Mouse (Mus musculus) liver, embryonic 16.5 days (tissue): ENCODE measurements around the gene Tpo. TPM values are rescaled to one million over a fixed set of nuclear protein-coding genes. Genes with fewer than 3 reads are reported as not detected.

Source experiments
- ATAC-seq: fragments of 200-750 bp; cut with Nextera tagmentation; 2 replicates; pipeline ENCODE4 v1.8.0; 2017; ENCODE audit warnings: low read depth, mild to moderate bottlenecking, moderate number of reproducible peaks, moderate library complexity
- H3K27ac ChIP-seq: fragments of 300-500 bp; sonication (generic); 2 replicates; pipeline ENCODE4 v1.5.1; 2014; ENCODE audit warnings: mild to moderate bottlenecking, low read length
- H3K27me3 ChIP-seq: fragments of 300-500 bp; sonication (generic); 2 replicates; pipeline ENCODE4 v1.6.1; 2014; ENCODE audit warnings: low read depth, low read length, mixed read lengths; ENCODE audit not compliant: control insufficient read depth, insufficient read depth
- H3K36me3 ChIP-seq: fragments of 300-500 bp; sonication (generic); 2 replicates; pipeline ENCODE4 v1.6.1; 2014; ENCODE audit warnings: mild to moderate bottlenecking; ENCODE audit not compliant: control insufficient read depth, insufficient read depth
- H3K4me1 ChIP-seq: fragments of 300-500 bp; sonication (generic); 2 replicates; pipeline ENCODE4 v1.6.1; 2014; ENCODE audit warnings: low read depth, low read length, mixed read lengths; ENCODE audit not compliant: control insufficient read depth
- H3K4me2 ChIP-seq: fragments of 300-500 bp; sonication (generic); 2 replicates; pipeline ENCODE4 v1.6.1; 2014; ENCODE audit warnings: low read depth, low read length, mixed read lengths
- H3K4me3 ChIP-seq: fragments of 300-500 bp; sonication (generic); 2 replicates; pipeline ENCODE4 v1.5.1; 2014; ENCODE audit warnings: low read depth, mild to moderate bottlenecking, low read length
- H3K9ac ChIP-seq: fragments of 300-500 bp; sonication (generic); 2 replicates; pipeline ENCODE4 v1.6.1; 2014; ENCODE audit warnings: low read depth, low read length
- H3K9me3 ChIP-seq: fragments of 300-500 bp; sonication (generic); replicated peaks from 2 replicates; pipeline ENCODE4 v1.6.1; 2016; ENCODE audit warnings: low read length; ENCODE audit not compliant: control insufficient read depth
- WGBS: fragments of 180-500 bp; shearing (Covaris S2); extraction: QIAGEN DNeasy Blood & Tissue Kit; methylation state at CpG from one replicate; pipeline ENCODE4 v1.1.7; 2014; ENCODE audit not compliant: insufficient replicate concordance; 5-methylcytosine and 5-hydroxymethylcytosine counted together
- polyA plus RNA-seq: library from polyadenylated mRNA; unstranded; fragments of >200 nt; fragmentation: Nextera tagmentation; extraction: Ambion mirVana; gene quantifications from 2 replicates; pipeline ENCODE4 v1.2.1, GENCODE M21; 2015

Gene Tpo
- polyA plus RNA-seq, 1 experiment from 2014 or later: not detected

DNA sequence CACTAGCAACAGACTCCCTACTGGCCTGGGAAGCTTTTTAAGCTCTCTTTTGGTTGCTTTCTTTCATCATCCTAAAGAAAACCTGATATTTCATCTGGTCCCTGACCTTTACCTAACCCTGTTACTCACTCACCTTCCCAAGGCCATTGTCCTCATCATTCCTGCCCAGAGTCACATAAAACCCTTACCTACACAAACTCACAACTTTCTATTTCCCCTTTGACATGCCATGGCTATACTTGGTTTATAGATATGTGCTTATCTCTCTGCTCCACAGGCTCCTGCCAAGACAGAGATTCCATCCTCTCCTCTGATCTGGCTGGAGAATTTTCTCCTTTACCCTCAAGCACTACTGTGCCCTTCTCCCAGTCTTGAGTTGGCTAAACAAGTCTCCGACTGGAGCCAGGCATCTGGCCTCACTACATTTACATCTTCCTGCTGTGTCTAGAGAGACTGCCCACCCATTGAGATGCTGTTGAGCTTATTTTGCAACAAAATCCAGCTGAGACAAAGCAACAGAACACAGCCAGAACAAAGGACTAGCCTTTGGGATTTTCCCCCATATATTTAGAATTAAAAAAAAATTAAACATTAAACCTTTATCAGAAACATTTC is 70.8 kb downstream of the Tpo start:
- Histone ChIP-seq H3K4me3 (no peak overlapping the region), H3K9ac (no peak overlapping the region), H3K27ac (no peak overlapping the region), H3K27me3 (no peaks in the 10 kb centered on the region), H3K9me3 (no peaks in the 10 kb centered on the region), H3K4me1 (no peaks in the 10 kb centered on the region), H3K36me3 (no peaks in the 10 kb centered on the region), H3K4me2 (no peak overlapping the region)
- no peak for ATAC-seq
- WGBS: 26% methylated on average over 1 of the region's 1 CpGs

DNA sequence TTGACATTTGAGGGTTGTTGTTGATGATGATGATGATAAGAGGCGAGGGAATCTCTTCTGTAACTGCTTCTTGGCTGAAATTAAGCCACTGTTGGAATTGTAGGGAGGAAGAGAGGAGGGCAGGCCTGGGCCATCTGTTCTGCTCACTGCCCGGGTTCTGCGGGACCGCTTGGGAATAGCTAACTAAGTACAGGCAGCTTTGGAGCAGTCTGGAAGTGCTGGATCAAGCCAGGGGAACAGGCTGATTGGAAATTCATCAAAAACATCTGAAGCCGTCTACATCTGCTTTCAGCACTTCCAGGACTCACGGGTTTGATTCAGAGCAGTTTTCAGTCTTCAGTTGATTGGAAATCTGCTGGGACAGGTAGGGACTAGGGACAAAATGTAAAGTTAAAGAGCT is 74.4 kb downstream of the Tpo start:
- no peak for ATAC-seq
- Histone ChIP-seq H3K27ac (no peak overlapping the region), H3K36me3 (no peaks in the 10 kb centered on the region), H3K4me1 (no peaks in the 10 kb centered on the region), H3K4me3 (no peak overlapping the region), H3K27me3 (no peaks in the 10 kb centered on the region), H3K9ac (no peak overlapping the region), H3K9me3 (no peaks in the 10 kb centered on the region), H3K4me2 (no peak overlapping the region)
- 43% methylated on average over 6 of the region's 6 CpGs for WGBS

DNA sequence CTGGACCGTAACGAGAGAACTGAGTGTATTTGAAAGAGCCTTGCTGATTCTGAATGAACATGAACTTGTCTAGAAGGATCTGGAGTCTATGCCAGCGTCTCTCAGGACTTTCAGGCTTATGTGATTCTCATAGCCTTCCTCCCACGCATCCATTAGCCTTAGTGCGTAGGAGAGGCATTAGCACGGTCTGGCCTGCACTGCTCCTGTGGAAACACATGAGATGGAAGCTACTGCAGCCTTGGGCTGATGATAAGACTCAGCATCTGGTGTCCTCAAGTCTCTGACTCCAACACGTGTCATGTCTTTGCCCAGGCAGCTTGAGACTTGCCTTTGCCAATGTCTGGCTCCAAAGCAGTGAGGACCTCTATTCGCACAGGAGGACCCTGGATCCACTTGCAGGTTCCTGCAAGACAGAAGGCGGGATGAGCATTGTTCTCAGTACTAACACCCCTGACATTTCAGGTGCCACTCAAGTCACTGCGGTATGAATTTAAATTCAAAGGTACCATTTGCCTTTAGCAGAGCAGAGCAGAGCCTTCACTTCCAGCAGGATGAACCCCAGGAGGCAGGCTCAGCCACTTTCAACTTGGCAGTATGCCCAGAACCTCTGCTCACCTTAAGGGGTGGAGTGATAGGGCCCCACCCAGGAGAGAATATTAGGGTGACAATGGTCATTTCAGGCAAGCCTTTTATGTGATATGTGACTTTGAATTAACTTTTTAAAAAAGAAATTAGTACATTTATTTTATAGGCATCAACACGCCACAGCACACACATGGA is 77.5 kb downstream of the Tpo start:
- Histone ChIP-seq H3K9me3 (no peaks in the 10 kb centered on the region), H3K36me3 (no peaks in the 10 kb centered on the region), H3K4me3 (no peak overlapping the region), H3K27ac (no peak overlapping the region), H3K4me1 (no peaks in the 10 kb centered on the region), H3K9ac (no peak overlapping the region), H3K27me3 (no peaks in the 10 kb centered on the region), H3K4me2 (no peak overlapping the region)
- no peak for ATAC-seq
- WGBS: 61% methylated on average over 11 of the region's 11 CpGs

DNA sequence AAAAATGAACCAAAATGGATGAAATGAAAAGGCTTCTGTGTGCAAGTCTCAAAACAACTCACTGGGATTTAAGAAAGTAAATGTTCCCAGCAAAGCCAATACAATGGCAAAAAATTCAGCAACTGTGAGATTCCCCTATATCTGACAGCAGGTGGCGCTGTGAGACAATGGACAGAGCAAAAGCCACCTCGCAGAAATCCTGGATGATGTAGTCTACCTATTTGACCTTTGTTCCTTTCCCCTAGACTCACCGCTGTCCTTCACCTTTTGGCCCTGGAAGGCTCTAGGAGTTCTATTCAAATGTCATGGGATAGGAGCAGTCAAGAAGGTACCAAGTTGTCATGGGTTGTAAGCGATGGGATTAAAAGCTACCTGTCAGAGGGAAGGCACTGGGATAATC is 82.2 kb downstream of the Tpo start:
- H3K4me3 ChIP-seq: no peak overlapping the region
- no peaks in the 10 kb centered on the region for H3K9me3 ChIP-seq
- ATAC-seq: no peak
- no peaks in the 10 kb centered on the region for H3K36me3 ChIP-seq
- 20% methylated on average over 4 of the region's 4 CpGs for WGBS
- H3K27ac ChIP-seq: no peak overlapping the region
- H3K9ac ChIP-seq: no peak overlapping the region
- H3K4me1 ChIP-seq: no peaks in the 10 kb centered on the region
- H3K4me2 ChIP-seq: no peak overlapping the region
- H3K27me3 ChIP-seq: no peaks in the 10 kb centered on the region

DNA sequence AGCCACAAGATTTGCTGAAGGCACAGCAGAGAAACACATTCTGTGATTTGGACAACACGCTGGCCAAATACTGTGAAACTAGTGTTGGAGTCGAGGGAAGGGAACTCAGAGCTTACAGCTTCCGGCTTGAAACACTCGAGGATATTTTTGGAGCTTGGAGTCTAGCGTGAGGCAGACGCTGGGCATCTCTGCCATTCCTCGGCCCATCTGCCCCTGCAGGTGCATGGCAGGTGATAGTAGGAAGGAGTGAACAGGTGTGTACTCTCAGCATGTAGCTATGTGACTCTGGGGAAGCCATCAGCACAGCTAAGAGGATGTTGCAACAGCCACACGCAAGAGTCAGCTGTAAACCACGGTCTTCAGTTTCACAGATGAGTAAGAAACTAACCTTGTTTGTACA is 82.6 kb downstream of the Tpo start:
- H3K4me3 ChIP-seq: no peak overlapping the region
- H3K27ac ChIP-seq: no peak overlapping the region
- no peak overlapping the region for H3K4me2 ChIP-seq
- 55% methylated on average over 9 of the region's 9 CpGs for WGBS
- no peaks in the 10 kb centered on the region for H3K4me1 ChIP-seq
- no peak for ATAC-seq
- no peaks in the 10 kb centered on the region for H3K36me3 ChIP-seq
- H3K9ac ChIP-seq: no peak overlapping the region
- H3K9me3 ChIP-seq: no peaks in the 10 kb centered on the region
- no peaks in the 10 kb centered on the region for H3K27me3 ChIP-seq

DNA sequence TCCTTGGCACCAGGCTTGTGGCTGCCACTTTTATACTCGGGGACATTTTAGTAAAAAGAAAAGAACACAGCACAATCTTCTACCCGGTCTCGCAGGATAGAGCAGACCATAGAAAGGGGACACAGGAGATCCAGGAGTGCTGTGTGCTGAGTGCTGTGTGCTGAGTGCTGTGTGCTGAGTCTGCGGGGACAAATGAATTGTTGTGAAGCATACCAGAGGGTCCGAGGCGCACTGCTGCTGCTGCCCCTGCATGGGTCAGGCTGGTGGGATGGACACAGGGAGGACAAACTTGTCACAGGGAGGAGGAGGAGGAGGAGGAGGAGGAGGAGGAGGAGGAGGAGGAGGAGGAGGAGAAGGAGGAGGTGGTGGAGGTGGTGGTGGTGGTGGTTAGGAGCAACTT is 83.6 kb downstream of the Tpo start:
- Histone ChIP-seq H3K36me3 (no peaks in the 10 kb centered on the region), H3K4me1 (no peaks in the 10 kb centered on the region), H3K9ac (no peak overlapping the region), H3K27me3 (no peaks in the 10 kb centered on the region), H3K27ac (no peak overlapping the region), H3K4me2 (no peak overlapping the region), H3K9me3 (no peaks in the 10 kb centered on the region), H3K4me3 (no peak overlapping the region)
- WGBS: 63% methylated on average over 6 of the region's 6 CpGs
- ATAC-seq: no peak

DNA sequence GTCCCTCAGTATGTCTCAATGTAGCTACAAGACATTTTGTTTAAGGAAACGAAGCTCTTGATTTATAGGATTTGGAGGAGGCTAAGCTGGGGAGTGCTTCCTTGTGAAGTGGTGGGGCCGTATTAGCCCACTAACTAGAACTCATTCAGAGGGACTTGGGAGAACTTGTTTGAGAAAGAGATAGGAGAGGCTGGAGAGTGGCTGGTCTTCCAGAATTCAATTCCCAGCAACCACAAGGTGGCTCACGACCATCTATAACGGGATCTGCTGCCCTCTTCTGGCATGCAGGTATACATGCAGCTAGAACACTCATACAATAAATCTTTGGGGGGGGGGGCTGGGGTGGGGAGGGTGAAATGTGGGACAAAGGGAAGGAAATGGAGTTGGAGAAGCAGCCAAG is 92.3 kb downstream of the Tpo start:
- no peaks in the 10 kb centered on the region for H3K27me3 ChIP-seq
- no peak overlapping the region for H3K9ac ChIP-seq
- no peaks in the 10 kb centered on the region for H3K9me3 ChIP-seq
- no peak overlapping the region for H3K4me3 ChIP-seq
- WGBS: 7% methylated on average over 4 of the region's 4 CpGs
- H3K4me1 ChIP-seq: no peaks in the 10 kb centered on the region
- H3K4me2 ChIP-seq: no peak overlapping the region
- no peak overlapping the region for H3K27ac ChIP-seq
- ATAC-seq: no peak
- no peaks in the 10 kb centered on the region for H3K36me3 ChIP-seq

DNA sequence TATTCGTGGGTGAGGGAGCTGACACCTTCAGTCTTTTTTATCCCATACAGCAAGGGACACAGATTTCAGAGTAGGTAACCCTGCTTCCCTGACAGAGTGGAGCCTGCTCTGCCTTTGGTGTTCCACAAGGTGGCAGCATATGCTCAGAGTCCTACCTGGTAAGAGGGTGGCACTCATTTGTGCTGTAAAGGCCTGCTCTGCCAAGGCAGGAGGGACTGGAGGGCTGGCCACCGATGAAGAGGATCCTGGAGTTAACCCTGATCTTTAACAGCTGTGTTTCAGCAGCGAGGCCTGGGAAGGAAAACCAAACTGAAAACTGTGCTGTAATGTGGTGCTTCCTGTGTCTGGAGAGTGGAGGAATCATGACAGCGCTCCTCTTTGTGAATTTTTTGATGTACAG is 92.9 kb downstream of the Tpo start:
- WGBS: 25% methylated on average over 4 of the region's 4 CpGs
- H3K4me1 ChIP-seq: no peaks in the 10 kb centered on the region
- no peak for ATAC-seq

DNA sequence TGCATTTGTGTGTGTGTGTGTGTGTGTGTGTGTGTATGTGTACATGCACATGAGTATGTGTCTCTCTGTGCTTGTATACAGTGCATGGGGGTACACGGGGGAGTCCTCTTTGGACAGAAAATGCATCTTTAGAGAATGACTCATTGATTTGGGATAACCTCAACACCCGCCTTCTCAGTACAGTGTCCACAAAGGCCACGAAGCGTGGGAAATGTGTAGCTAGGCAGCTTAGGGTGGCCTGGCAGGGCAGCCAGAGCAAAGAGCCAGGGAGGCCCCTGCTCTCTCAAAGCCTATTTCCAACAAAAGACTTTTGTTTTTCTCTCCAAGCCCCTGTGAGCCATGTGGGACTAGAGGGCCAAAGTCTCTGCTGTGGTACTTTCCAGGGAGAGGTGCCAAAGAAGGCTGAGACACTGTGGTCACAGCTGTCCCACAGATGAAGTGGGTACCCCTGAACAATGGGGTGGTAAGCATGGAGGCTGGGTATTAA is 95.8 kb downstream of the Tpo start:
- H3K27ac ChIP-seq: no peak overlapping the region
- H3K36me3 ChIP-seq: no peaks in the 10 kb centered on the region
- no peak overlapping the region for H3K4me2 ChIP-seq
- H3K9ac ChIP-seq: no peak overlapping the region
- no peaks in the 10 kb centered on the region for H3K27me3 ChIP-seq
- H3K9me3 ChIP-seq: no peaks in the 10 kb centered on the region
- no peaks in the 10 kb centered on the region for H3K4me1 ChIP-seq
- no peak overlapping the region for H3K4me3 ChIP-seq
- no peak for ATAC-seq
- WGBS: 62% methylated on average over 4 of the region's 4 CpGs

More for the DNA sequence above, 92.9 kb downstream of the Tpo start:
- Histone ChIP-seq H3K9me3 (no peaks in the 10 kb centered on the region), H3K27me3 (no peaks in the 10 kb centered on the region), H3K27ac (no peak overlapping the region), H3K4me3 (no peak overlapping the region), H3K36me3 (no peaks in the 10 kb centered on the region), H3K4me2 (no peak overlapping the region), H3K9ac (no peak overlapping the region)
